Mouse (Mus musculus) CH12.LX (cell line): ENCODE data around the gene Tfdp2.

Experiments
- CHD1 ChIP-seq: IDR thresholded peaks from 2 replicates; pipeline ENCODE4 v1.6.1; 2012; ENCODE audit warnings: low read depth, low read length, improper control_type of control experiment, inconsistent platforms
- CTCF ChIP-seq, 2 experiments: IDR thresholded peaks in 1 of 2; conservative IDR thresholded peaks in 1 of 2; 2 replicates each; pipeline ENCODE4 v1.5.1; 2011 to 2012; ENCODE audit warnings: low read depth in 2 of 2, low read length in 2 of 2, improper control_type of control experiment in 1 of 2, inconsistent platforms in 1 of 2, mild to moderate bottlenecking in 1 of 2, moderate library complexity in 1 of 2
- E2F4 ChIP-seq: IDR thresholded peaks from 2 replicates; pipeline ENCODE4 v1.6.1; 2011; ENCODE audit warnings: low read depth, low read length, improper control_type of control experiment; ENCODE audit not compliant: insufficient replicate concordance
- EP300 ChIP-seq: IDR thresholded peaks from 2 replicates; pipeline ENCODE4 v1.6.1; 2011; ENCODE audit warnings: low read length, improper control_type of control experiment
- MAZ ChIP-seq: IDR thresholded peaks from 2 replicates; pipeline ENCODE4 v1.6.1; 2012; ENCODE audit warnings: low read depth, mild to moderate bottlenecking, inconsistent platforms, low read length, improper control_type of control experiment, moderate library complexity
- NELFE ChIP-seq: IDR thresholded peaks from 2 replicates; pipeline ENCODE4 v1.6.1; 2011; ENCODE audit warnings: low read depth, low read length, improper control_type of control experiment
- ZNF384 ChIP-seq: IDR thresholded peaks from 2 replicates; pipeline ENCODE4 v1.6.1; 2012; ENCODE audit warnings: low read depth, low read length, improper control_type of control experiment, inconsistent platforms

GRCm38 (mm10) chr9:96167168-96167585 lies 28.9 kb upstream of the Tfdp2 start:
- no peak for TF ChIP-seq EP300
- no peak for TF ChIP-seq E2F4
- no peak for TF ChIP-seq ZNF384
- no peak for TF ChIP-seq MAZ
- peak; percentile 84 to 98 for TF ChIP-seq CTCF (conservative IDR thresholded peaks at IDR 0.05 in 1 of 2, IDR thresholded peaks at IDR 0.05 in 1 of 2; ENCODE audit: low read depth in 2 of 2, low read length in 2 of 2)
- no peak for TF ChIP-seq CHD1
- no peak for TF ChIP-seq NELFE
